In the genomic region with DNA sequence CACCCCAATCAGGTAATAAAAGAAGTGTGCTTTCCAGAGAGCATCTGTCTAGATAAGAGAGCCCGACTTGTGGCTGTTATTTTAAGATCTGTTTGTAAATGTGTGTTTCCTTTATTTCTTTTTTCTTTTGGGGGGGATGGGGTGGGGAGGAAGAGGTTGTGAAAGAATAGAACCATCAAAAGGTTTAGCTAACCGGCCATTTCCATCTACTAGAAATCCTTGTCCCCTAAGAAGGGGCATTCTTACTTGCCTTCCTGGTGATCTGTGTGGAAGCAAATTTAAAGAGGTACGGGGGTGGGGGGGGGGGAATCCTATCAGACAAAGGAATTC, we compare ENCODE assay signal across 8 mouse cellular contexts. TPM values are rescaled to one million over a fixed set of nuclear protein-coding genes. Genes with fewer than 3 reads are reported as not detected.
DNase-seq lines count a peak whose midpoint lies in the region; ATAC-seq and TF ChIP-seq lines count a peak whose summit lies in the region.

No protein-coding gene starts in this region.

- H3K36me3 ChIP-seq in kidney, postnatal 0 days (ENCODE audit: insufficient read depth, low read length): no peaks in the 10 kb centered on the region
- H3K36me3 ChIP-seq in hindbrain, embryonic 16.5 days (ENCODE audit: control insufficient read depth, insufficient read depth, low read length): peaks cover 2% of the 10 kb centered on the region; the same call in 1 of the 2 replicates
- no peaks in the 10 kb centered on the region for H3K36me3 ChIP-seq in midbrain, postnatal 0 days (ENCODE audit: insufficient read depth, low read length)

- no peaks in the 10 kb centered on the region for H3K27me3 ChIP-seq in kidney, postnatal 0 days (ENCODE audit: insufficient read depth, low read length)
- no peaks in the 10 kb centered on the region for H3K27me3 ChIP-seq in hindbrain, embryonic 16.5 days (replicated peaks; ENCODE audit: control insufficient read depth, insufficient read depth, low read length)
- H3K27me3 ChIP-seq in midbrain, postnatal 0 days (ENCODE audit: insufficient read depth, low read length): no peaks in the 10 kb centered on the region

- peak overlapping the region; percentile 81 for H3K4me3 ChIP-seq in kidney, postnatal 0 days (replicated peaks; ENCODE audit: low read depth, low read length)
- H3K4me3 ChIP-seq in bone marrow macrophage, adult 2 months (ENCODE audit: insufficient read depth, low read length): peak overlapping the region; percentile 94
- H3K4me3 ChIP-seq in hindbrain, embryonic 16.5 days (ENCODE audit: low read length): peak overlapping the region; percentile 71
- peak overlapping the region; percentile 96 for H3K4me3 ChIP-seq in midbrain, postnatal 0 days (ENCODE audit: low read depth, low read length)

- peak overlapping the region; percentile 83 for H3K4me2 ChIP-seq in kidney, postnatal 0 days (ENCODE audit: low read length)
- H3K4me2 ChIP-seq in hindbrain, embryonic 16.5 days (ENCODE audit: low read length): peak overlapping the region; percentile 97
- H3K4me2 ChIP-seq in midbrain, postnatal 0 days (ENCODE audit: low read depth, low read length, poor library complexity, severe bottlenecking): peak overlapping the region; percentile 98

- no peaks in the 10 kb centered on the region for H3K9me3 ChIP-seq in kidney, postnatal 0 days (replicated peaks; ENCODE audit: low read length)
- H3K9me3 ChIP-seq in hindbrain, embryonic 16.5 days (ENCODE audit: control insufficient read depth, low read length): no peaks in the 10 kb centered on the region
- no peaks in the 10 kb centered on the region for H3K9me3 ChIP-seq in midbrain, postnatal 0 days (ENCODE audit: low read length)

- ATAC-seq in kidney, postnatal 0 days (replicated peaks; ENCODE audit: low FRiP score, low read depth): no peak
- no peak for ATAC-seq in hindbrain, embryonic 16.5 days
- no peak for ATAC-seq in midbrain, postnatal 0 days (ENCODE audit: low FRiP score)
- ATAC-seq in frontal cortex, adult (ENCODE audit: low TSS enrichment): no peak
- no peak for ATAC-seq in monocyte, adult 5-6 weeks (replicated peaks; ENCODE audit: insufficient number of reproducible peaks, low FRiP score, low TSS enrichment, poor library complexity, severe bottlenecking)

- TF ChIP-seq POLR2A in bone marrow macrophage, adult 2 months (IDR thresholded peaks at IDR 0.05; ENCODE audit: borderline replicate concordance, low read depth, low read length): no peak

- TF ChIP-seq CTCF in kidney, postnatal 0 days (IDR thresholded peaks at IDR 0.05; ENCODE audit: low read depth): no peak
- TF ChIP-seq CTCF in bone marrow macrophage, adult 2 months (IDR thresholded peaks at IDR 0.05; ENCODE audit: low read depth, low read length): no peak
- no peak for TF ChIP-seq CTCF in midbrain, postnatal 0 days (IDR thresholded peaks at IDR 0.05)

- H3K27ac ChIP-seq in kidney, postnatal 0 days: no peak overlapping the region
- H3K27ac ChIP-seq in bone marrow macrophage, adult 2 months (ENCODE audit: insufficient read depth, low read depth, low read length): no peak overlapping the region
- H3K27ac ChIP-seq in hindbrain, embryonic 16.5 days (ENCODE audit: low read depth, low read length): no peak overlapping the region
- H3K27ac ChIP-seq in midbrain, postnatal 0 days (ENCODE audit: low read depth, low read length): no peak overlapping the region

- H3K4me1 ChIP-seq in kidney, postnatal 0 days (replicated peaks; ENCODE audit: insufficient read depth, low read length): peaks cover 3% of the 10 kb centered on the region; the same call in 1 of the 2 replicates
- peaks cover 24% of the 10 kb centered on the region for H3K4me1 ChIP-seq in bone marrow macrophage, adult 2 months (ENCODE audit: control insufficient read depth, insufficient read depth, low read length)
- H3K4me1 ChIP-seq in hindbrain, embryonic 16.5 days (ENCODE audit: control insufficient read depth, insufficient read depth, low read depth, low read length): peaks cover 15% of the 10 kb centered on the region
- H3K4me1 ChIP-seq in midbrain, postnatal 0 days (ENCODE audit: insufficient read depth, low read length): no peaks in the 10 kb centered on the region; the same call in 1 of the 2 replicates

- 6% methylated on average over 3 of the region's 3 CpGs for WGBS in kidney, postnatal 0 days
- WGBS in hindbrain, embryonic 16.5 days: 4% methylated on average over 3 of the region's 3 CpGs
- WGBS in midbrain, postnatal 0 days: 5% methylated on average over 3 of the region's 3 CpGs

- peak overlapping the region; percentile 97 for H3K9ac ChIP-seq in kidney, postnatal 0 days (ENCODE audit: low read depth, low read length)
- H3K9ac ChIP-seq in hindbrain, embryonic 16.5 days (ENCODE audit: low read depth, low read length): peak overlapping the region; percentile 84
- H3K9ac ChIP-seq in midbrain, postnatal 0 days (replicated peaks; ENCODE audit: low read length, poor library complexity, severe bottlenecking): peak overlapping the region; percentile 67

- DNase-seq in kidney, postnatal 0 days (ENCODE audit: low spot score): no peak
- no peak for DNase-seq in kidney, postnatal 4 days
- no peak for DNase-seq in midbrain, postnatal 0 days (ENCODE audit: low spot score)
- no peak for DNase-seq in layer of hippocampus, postnatal 36 days

RNA-seq across cellular contexts. Expression of a gene that starts 1.3 kb away (rescaled TPM):
- 9.9 and 10.1 TPM in 2 replicates for polyA plus RNA-seq in kidney, postnatal 0 days (2015; fragmentation: Nextera tagmentation; extraction: Ambion mirVana)
- 26.2 and 33.8 TPM in 2 replicates for polyA plus RNA-seq in bone marrow macrophage, adult 2 months (2012; ENCODE audit: insufficient read depth, insufficient read length, missing spikeins)
- polyA plus RNA-seq in hindbrain, embryonic 16.5 days (2015; fragmentation: Nextera tagmentation; extraction: Ambion mirVana): 4.1 and 4.5 TPM in 2 replicates
- total RNA-seq in midbrain, postnatal 0 days (2014; rRNA removed): 11.3 and 14.9 TPM in 2 replicates
- 2.5 and 2.7 TPM in 2 replicates for polyA plus RNA-seq in midbrain, postnatal 0 days (2015; fragmentation: Nextera tagmentation; extraction: Ambion mirVana)
- total RNA-seq in layer of hippocampus, postnatal 36 days (2021): 10 to 100 TPM; 18.2 to 18.3 TPM
- total RNA-seq in monocyte, adult 5-6 weeks (2017): 12.4 to 20.5 TPM (median 14.2 TPM) in 3 replicates
